Mouse (Mus musculus) spleen, adult 2 months (tissue): Measurements from ENCODE around the gene Fbxo9. TPM values are rescaled to one million over a fixed set of nuclear protein-coding genes. Genes with fewer than 3 reads are reported as not detected.
A peak's percentile ranks its signal among the peaks of the same experiment; 100 is the strongest.

Source experiments
- DNase-seq, 2 experiments: peaks; one replicate each; pipeline versions ENCODE4 v3.0.0 to v3.0.0-alpha.2; 2012 to 2021; ENCODE audit warnings: low spot score in 2 of 2, low read depth in 1 of 2
- H3K27ac ChIP-seq: fragments of 200-500 bp; 2 replicates; pipeline ENCODE4 v1.5.1; 2012; ENCODE audit warnings: low read length, inconsistent platforms; ENCODE audit not compliant: insufficient read depth
- H3K27me3 ChIP-seq: fragments of 200-500 bp; 2 replicates; pipeline ENCODE4 v1.6.1; 2012; ENCODE audit warnings: mild to moderate bottlenecking, moderate library complexity, low read length, inconsistent platforms; ENCODE audit not compliant: control insufficient read depth, insufficient read depth
- H3K36me3 ChIP-seq: fragments of 200-500 bp; 2 replicates; pipeline ENCODE4 v1.6.1; 2012; ENCODE audit warnings: mild to moderate bottlenecking, low read length, inconsistent platforms; ENCODE audit not compliant: control insufficient read depth, insufficient read depth
- H3K4me1 ChIP-seq: fragments of 200-500 bp; 2 replicates; pipeline ENCODE4 v1.6.1; 2011; ENCODE audit warnings: inconsistent platforms; ENCODE audit not compliant: control insufficient read depth, insufficient read depth, insufficient read length
- H3K4me3 ChIP-seq: fragments of 200-500 bp; 2 replicates; pipeline ENCODE4 v1.5.1; 2011; ENCODE audit warnings: mild to moderate bottlenecking, inconsistent platforms; ENCODE audit not compliant: insufficient read depth, insufficient read length; ENCODE audit errors: extremely low read depth
- CTCF ChIP-seq: fragments of 200-500 bp; IDR thresholded peaks from 2 replicates; pipeline ENCODE4 v1.5.1; 2011; ENCODE audit warnings: mild to moderate bottlenecking, inconsistent platforms; ENCODE audit not compliant: insufficient read depth, insufficient read length, insufficient replicate concordance; ENCODE audit errors: extremely low read depth
- POLR2A ChIP-seq: fragments of 200-500 bp; IDR thresholded peaks from 2 replicates; pipeline ENCODE4 v1.6.1; 2011; ENCODE audit warnings: low read depth, low read length, inconsistent platforms
- WGBS: fragments of 180-500 bp; shearing (Covaris S2); methylation state at CpG from one replicate; pipeline ENCODE4 v1.1.7; 2018; 5-methylcytosine and 5-hydroxymethylcytosine counted together
- polyA plus RNA-seq: library from polyadenylated mRNA; depleted of rRNA; stranded (reverse); fragments of >200 nt; gene quantifications from 2 replicates; pipeline ENCODE4 v1.2.3, GENCODE M21; 2012

Fbxo9 gene
- polyA plus RNA-seq, 1 experiment, result 79.8 TPM

DNA sequence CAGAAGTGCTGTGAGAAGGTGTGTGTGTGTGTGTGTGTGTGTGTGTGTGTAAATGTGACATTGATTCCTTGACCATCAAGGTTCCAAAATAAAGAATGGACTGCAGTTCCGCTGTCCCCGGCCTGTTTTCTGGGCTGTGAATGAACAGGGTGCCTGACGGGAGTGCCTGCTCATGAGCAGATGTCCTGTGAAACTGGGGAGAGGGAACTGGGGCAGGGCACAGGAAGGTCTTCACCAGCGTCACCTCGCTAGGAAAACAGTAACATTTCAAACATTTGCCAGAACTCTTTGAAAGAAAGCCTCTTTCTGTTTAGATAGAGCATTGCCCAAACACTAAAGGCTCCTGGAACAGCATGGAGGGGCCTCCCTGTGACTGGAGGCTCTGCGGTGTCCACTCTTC is 13.1 kb upstream of the Fbxo9 start:
- 91% methylated on average over 6 of the region's 6 CpGs for WGBS
- Histone ChIP-seq H3K36me3 (no peaks in the 10 kb centered on the region), H3K4me1 (no peaks in the 10 kb centered on the region), H3K27me3 (no peaks in the 10 kb centered on the region), H3K4me3 (no peak overlapping the region), H3K27ac (no peak overlapping the region)
- DNase-seq, result no peak
- TF ChIP-seq POLR2A, result no peak
- no peak for TF ChIP-seq CTCF

DNA sequence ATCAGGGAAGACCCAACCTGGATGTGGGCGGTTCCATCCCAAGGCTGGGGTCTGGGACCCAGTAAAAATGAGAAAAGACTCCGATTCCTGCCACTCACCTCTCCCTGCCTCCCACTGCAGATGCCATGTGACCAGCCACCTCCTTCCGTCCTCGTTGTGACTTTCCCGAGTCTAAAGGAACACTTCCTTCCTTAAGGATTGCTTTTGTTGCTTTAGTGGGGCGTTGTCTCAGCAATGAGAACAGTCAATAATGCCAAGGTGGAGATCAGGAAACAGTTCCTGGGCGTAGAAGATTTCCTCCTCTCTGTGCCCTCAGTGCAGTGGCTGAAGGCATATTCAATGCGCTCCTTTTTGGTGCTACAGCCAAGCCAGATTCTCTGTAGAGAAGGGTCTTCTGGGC is 12.5 kb upstream of the Fbxo9 start:
- DNase-seq, result no peak
- Histone ChIP-seq H3K4me3 (no peak overlapping the region), H3K4me1 (no peaks in the 10 kb centered on the region), H3K27me3 (no peaks in the 10 kb centered on the region), H3K27ac (no peak overlapping the region), H3K36me3 (no peaks in the 10 kb centered on the region)
- no peak for TF ChIP-seq CTCF
- TF ChIP-seq POLR2A, result no peak
- 86% methylated on average over 8 of the region's 8 CpGs for WGBS

DNA sequence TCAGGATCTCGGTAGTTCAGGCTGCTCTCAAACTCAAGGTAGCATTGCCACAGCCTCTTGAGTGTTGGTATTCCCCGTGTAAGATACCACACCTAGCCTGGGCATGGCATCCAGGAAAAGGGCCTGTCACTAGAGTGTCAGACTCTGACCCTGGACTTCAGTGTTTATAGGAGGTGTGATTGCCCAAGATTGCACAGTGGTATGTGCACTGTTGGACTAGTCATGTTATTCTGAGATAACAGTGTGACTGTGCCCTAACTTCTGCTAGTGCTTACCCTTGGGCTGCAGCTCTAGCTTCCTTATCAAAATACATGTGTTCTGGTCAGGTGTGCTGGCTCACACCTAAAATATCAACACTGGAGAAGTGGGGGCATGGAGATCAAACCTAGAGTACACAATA is 8.8 kb upstream of the Fbxo9 start:
- DNase-seq, result no peak
- no peaks in the 10 kb centered on the region for H3K4me1 ChIP-seq
- TF ChIP-seq POLR2A (no peak), CTCF (no peak)

DNA sequence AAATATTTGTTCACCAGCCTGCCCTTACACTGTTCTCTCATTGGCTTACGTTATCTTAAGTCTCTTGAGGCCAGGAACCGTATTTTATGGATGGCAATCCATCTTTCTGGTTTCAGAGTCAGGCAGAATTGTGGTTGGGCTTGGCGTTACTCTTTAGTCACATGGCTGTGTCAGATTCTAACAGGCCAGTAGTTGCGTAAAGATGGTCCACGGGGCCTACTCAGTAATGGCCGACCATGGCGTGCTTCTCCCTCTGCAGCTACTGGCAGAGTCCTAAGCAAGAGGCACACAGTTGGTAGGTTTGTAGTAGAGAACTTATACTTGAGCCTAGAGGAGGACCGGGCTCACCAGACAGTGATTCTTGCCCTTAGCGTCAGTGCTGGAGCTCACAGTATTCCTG is 6.9 kb upstream of the Fbxo9 start:
- H3K27ac ChIP-seq, result no peak overlapping the region
- WGBS, result 89% methylated on average over 9 of the region's 9 CpGs
- H3K27me3 ChIP-seq, result no peaks in the 10 kb centered on the region
- TF ChIP-seq POLR2A (no peak), CTCF (no peak)
- no peak for DNase-seq
- H3K36me3 ChIP-seq, result no peaks in the 10 kb centered on the region
- H3K4me1 ChIP-seq, result no peaks in the 10 kb centered on the region
- H3K4me3 ChIP-seq, result no peak overlapping the region

More for the DNA sequence above, 8.8 kb upstream of the Fbxo9 start:
- no peak overlapping the region for H3K27ac ChIP-seq
- H3K27me3 ChIP-seq, result no peaks in the 10 kb centered on the region
- no peaks in the 10 kb centered on the region for H3K36me3 ChIP-seq
- no peak overlapping the region for H3K4me3 ChIP-seq
- 88% methylated on average over 2 of the region's 2 CpGs for WGBS

DNA sequence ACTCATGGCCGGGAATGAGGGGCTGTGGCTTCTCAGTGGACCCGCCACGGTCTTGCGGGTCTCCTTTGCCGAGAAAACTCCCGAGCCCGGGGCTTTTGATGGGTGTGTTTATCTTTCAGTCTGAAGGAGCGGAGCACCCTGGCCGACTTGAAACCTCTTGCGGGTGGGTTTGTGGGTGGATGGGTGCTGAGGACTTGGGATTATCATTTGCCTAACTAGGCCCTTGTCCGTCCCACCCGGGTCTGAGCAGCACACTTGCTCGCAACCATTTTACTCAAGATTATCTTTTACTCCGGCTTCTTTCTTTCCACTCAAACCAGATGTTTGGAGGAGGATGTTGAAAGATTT is 4.6 kb upstream of the Fbxo9 start:
- DNase-seq, result no peak
- Histone ChIP-seq H3K4me3 (peak overlapping the region; percentile 79), H3K4me1 (no peaks in the 10 kb centered on the region), H3K36me3 (no peaks in the 10 kb centered on the region), H3K27ac (peak overlapping the region; percentile 35; the same call in 1 of the 2 replicates), H3K27me3 (no peaks in the 10 kb centered on the region)
- TF ChIP-seq CTCF (no peak), POLR2A (no peak)
- 3% methylated on average over 14 of the region's 14 CpGs for WGBS

DNA sequence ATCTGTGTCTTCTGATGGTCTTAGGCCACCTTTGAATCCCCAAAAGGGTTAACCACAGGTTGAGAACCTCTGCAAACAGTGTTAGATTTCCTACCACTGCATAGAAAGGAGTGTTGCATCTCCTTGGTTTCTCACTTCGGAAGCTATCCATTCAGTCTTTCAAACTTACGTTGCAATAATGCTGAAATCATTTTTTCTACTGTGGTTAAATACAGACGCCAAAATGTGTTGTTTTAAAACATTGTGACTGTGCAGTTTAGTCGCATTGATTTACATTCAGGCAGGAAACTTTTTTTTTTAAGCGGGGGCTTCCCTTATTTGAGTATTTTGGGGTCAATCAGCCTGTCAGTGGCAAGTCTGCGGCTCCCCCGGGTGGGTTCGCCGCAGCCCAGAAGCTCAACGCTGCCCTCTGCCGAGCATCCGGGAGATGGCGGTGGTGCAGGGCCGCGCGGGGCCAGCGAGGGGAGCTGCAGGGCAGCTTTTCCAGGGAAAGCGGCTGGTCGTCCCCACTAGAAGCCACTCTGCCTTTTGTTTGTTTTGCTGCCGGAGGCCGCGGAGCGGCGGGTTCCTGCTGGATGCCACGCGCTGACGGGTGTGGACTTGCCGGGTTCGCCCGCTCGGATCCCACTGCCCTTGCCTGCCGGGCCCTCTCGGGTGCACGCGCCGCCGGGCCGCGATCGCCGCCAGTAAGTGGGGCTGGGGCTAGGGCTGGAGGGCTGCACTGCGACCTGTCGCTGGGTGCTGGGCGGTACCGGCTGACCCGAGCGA is 4.1 kb upstream of the Fbxo9 start:
- Histone ChIP-seq H3K4me3 (peak overlapping the region; percentile 79), H3K27ac (peak overlapping the region; percentile 35; the same call in 1 of the 2 replicates), H3K27me3 (no peaks in the 10 kb centered on the region), H3K4me1 (no peaks in the 10 kb centered on the region), H3K36me3 (no peaks in the 10 kb centered on the region)
- DNase-seq, result peak; percentile 63 to 88
- WGBS, result 1% methylated on average over 47 of the region's 47 CpGs
- peak; percentile 95 for TF ChIP-seq CTCF
- no peak for TF ChIP-seq POLR2A

DNA sequence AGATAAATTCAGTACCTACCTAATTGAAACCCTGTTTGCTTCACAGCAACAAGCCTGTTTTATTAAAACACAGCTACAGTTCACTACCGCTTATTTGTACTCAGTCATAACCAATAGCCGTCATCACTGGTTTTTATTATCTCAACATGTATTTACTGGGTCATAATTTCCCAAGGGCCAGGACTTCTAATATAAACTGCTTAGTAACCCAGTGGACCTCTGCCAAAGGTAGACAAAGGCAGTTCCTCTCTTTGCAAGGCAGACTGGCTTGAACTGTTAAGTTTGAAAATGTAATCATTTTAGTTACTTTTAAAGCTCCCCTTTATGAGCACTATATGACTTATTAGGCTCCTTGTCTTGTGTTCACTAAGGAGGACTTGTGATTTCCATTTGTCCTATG is 2.6 kb upstream of the Fbxo9 start:
- H3K4me3 ChIP-seq, result no peak overlapping the region
- no peaks in the 10 kb centered on the region; the same call in 1 of the 2 replicates for H3K4me1 ChIP-seq
- no peak for DNase-seq
- H3K36me3 ChIP-seq, result no peaks in the 10 kb centered on the region
- TF ChIP-seq CTCF (no peak), POLR2A (no peak)
- H3K27me3 ChIP-seq, result no peaks in the 10 kb centered on the region
- 92% methylated on average over 2 of the region's 2 CpGs for WGBS
- no peak overlapping the region for H3K27ac ChIP-seq
